Mouse (Mus musculus) testis, postnatal 10 days (tissue): ENCODE results near the gene Ppp4r4.
"Not testable (repeated sequence)": the region's sequence is repeated elsewhere in the genome, so short reads cannot be mapped to it uniquely, and the experiment has no call there.

ENCODE experiments used
- DNase-seq: peaks from one replicate; pipeline ENCODE4 v3.0.0; 2021; ENCODE audit warnings: low spot score

Ppp4r4 gene

GRCm38 (mm10) chr12:103540429-103540828, 8.3 kb downstream of the Ppp4r4 start:
- no peak for DNase-seq

GRCm38 (mm10) chr12:103543351-103543750, 11.3 kb downstream of the Ppp4r4 start:
- no peak for DNase-seq

- DNase-seq = no peak
Observed at GRCm38 (mm10) chr12:103544213-103544612, 12.1 kb downstream of the Ppp4r4 start.

- no peak for DNase-seq
Observed at GRCm38 (mm10) chr12:103547438-103547837, 15.4 kb downstream of the Ppp4r4 start.

GRCm38 (mm10) chr12:103548526-103548925, 16.4 kb downstream of the Ppp4r4 start:
- no peak for DNase-seq

- no peak for DNase-seq
Observed at GRCm38 (mm10) chr12:103550047-103550446, 18.0 kb downstream of the Ppp4r4 start.

GRCm38 (mm10) chr12:103551422-103551821, 19.3 kb downstream of the Ppp4r4 start:
- no peak for DNase-seq

- DNase-seq = no peak
Observed at GRCm38 (mm10) chr12:103552506-103552905, 20.4 kb downstream of the Ppp4r4 start.

GRCm38 (mm10) chr12:103553497-103553896, 21.4 kb downstream of the Ppp4r4 start:
- no peak for DNase-seq

GRCm38 (mm10) chr12:103556856-103557255, 24.8 kb downstream of the Ppp4r4 start:
- no peak for DNase-seq

GRCm38 (mm10) chr12:103564726-103565125, 32.6 kb downstream of the Ppp4r4 start:
- no peak for DNase-seq

GRCm38 (mm10) chr12:103565151-103565550, 33.1 kb downstream of the Ppp4r4 start:
- DNase-seq = no peak

GRCm38 (mm10) chr12:103567129-103567528, 35.0 kb downstream of the Ppp4r4 start:
- peak; percentile 53 for DNase-seq

GRCm38 (mm10) chr12:103569690-103570089, 37.6 kb downstream of the Ppp4r4 start:
- no peak for DNase-seq

- not testable (repeated sequence) for DNase-seq
Observed at GRCm38 (mm10) chr12:103578148-103578547, 46.1 kb downstream of the Ppp4r4 start.

- no peak for DNase-seq
Observed at GRCm38 (mm10) chr12:103583771-103584170, 51.7 kb downstream of the Ppp4r4 start.

GRCm38 (mm10) chr12:103598411-103598810, 66.3 kb downstream of the Ppp4r4 start:
- no peak for DNase-seq

- no peak for DNase-seq
Observed at GRCm38 (mm10) chr12:103600364-103600763, 68.3 kb downstream of the Ppp4r4 start.

GRCm38 (mm10) chr12:103601839-103602238, 69.8 kb downstream of the Ppp4r4 start:
- no peak for DNase-seq

- DNase-seq = no peak
Observed at GRCm38 (mm10) chr12:103615141-103615540, 83.1 kb downstream of the Ppp4r4 start.

GRCm38 (mm10) chr12:103615734-103616133, 83.7 kb downstream of the Ppp4r4 start:
- DNase-seq = no peak

- no peak for DNase-seq
Observed at GRCm38 (mm10) chr12:103616860-103617261, 84.8 kb downstream of the Ppp4r4 start.

- no peak for DNase-seq
Observed at GRCm38 (mm10) chr12:103631203-103631612, 99.1 kb downstream of the Ppp4r4 start, which contains the start of gene Serpina10. Serpina10 (minus strand) TSS chr12:103631444.

- DNase-seq = no peak
Observed at GRCm38 (mm10) chr12:103634430-103634829, 102.3 kb downstream of the Ppp4r4 start.

- no peak for DNase-seq
Observed at GRCm38 (mm10) chr12:103635846-103636245, 103.8 kb downstream of the Ppp4r4 start.
